In the genomic region with DNA sequence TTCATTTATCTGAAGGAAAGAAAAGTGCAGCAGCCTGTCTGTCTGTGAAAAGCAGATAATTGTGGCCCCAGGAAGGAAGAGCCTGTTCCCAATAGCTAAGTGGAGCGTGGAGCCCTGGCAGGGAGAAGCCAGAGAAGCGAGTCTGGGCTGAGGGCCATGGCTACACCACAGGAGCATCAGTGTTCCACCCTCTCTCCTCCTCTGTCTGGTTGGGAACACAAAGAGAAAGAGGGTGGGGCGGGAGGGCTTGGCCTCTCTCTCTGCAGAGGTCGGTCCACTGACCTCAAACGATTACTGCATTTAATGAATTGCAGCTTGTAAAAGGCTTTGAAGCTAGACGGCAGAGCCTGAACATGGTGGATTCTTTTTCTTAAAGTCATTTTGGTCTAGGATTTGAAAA, we compare ENCODE assay signal across 11 mouse cellular contexts.
DNase-seq lines count a peak whose midpoint lies in the region; ATAC-seq and TF ChIP-seq lines count a peak whose summit lies in the region.
"Had no signal": no experiment of that assay in that cellular context is flagged by ENCODE, and none has a peak within 500 bp of the region (broad histone marks: within the 10 kb centered on the region; RNA-seq: fewer than 3 reads in every experiment).

No protein-coding gene starts in this region.

- H3K27ac ChIP-seq in forebrain, postnatal 0 days (ENCODE audit: low read depth, low read length): no peak overlapping the region
- H3K27ac ChIP-seq in forebrain, embryonic 15.5 days (replicated peaks): no peak overlapping the region
- H3K27ac ChIP-seq in midbrain, postnatal 0 days (ENCODE audit: low read depth, low read length): no peak overlapping the region
- H3K27ac ChIP-seq in midbrain, embryonic 15.5 days: no peak overlapping the region
- H3K27ac ChIP-seq: hindbrain, embryonic 14.5 days; stomach, embryonic 15.5 days had no signal

- no peak overlapping the region for H3K4me3 ChIP-seq in forebrain, postnatal 0 days (ENCODE audit: low read depth, low read length)
- no peak overlapping the region for H3K4me3 ChIP-seq in forebrain, embryonic 15.5 days
- H3K4me3 ChIP-seq in midbrain, postnatal 0 days (ENCODE audit: low read depth, low read length): no peak overlapping the region
- H3K4me3 ChIP-seq in midbrain, embryonic 15.5 days: no peak overlapping the region
- H3K4me3 ChIP-seq: stomach, embryonic 15.5 days had no signal

- peak; percentile 36; the same call in 1 of the 2 replicates for ATAC-seq in forebrain, postnatal 0 days
- no peak for ATAC-seq in forebrain, embryonic 15.5 days (replicated peaks)
- no peak for ATAC-seq in midbrain, postnatal 0 days (ENCODE audit: low FRiP score)
- no peak for ATAC-seq in midbrain, embryonic 15.5 days (replicated peaks)
- no peak for ATAC-seq in monocyte, adult 5-6 weeks (replicated peaks; ENCODE audit: insufficient number of reproducible peaks, low FRiP score, low TSS enrichment, poor library complexity, severe bottlenecking)

- 28% methylated on average over 6 of the region's 6 CpGs for WGBS in forebrain, postnatal 0 days
- 32% methylated on average over 6 of the region's 6 CpGs for WGBS in forebrain, embryonic 15.5 days
- 29% methylated on average over 6 of the region's 6 CpGs for WGBS in midbrain, postnatal 0 days
- 15% methylated on average over 6 of the region's 6 CpGs for WGBS in midbrain, embryonic 15.5 days

- H3K27me3 ChIP-seq in forebrain, postnatal 0 days (ENCODE audit: insufficient read depth, low read length): no peaks in the 10 kb centered on the region
- no peaks in the 10 kb centered on the region for H3K27me3 ChIP-seq in forebrain, embryonic 15.5 days
- no peaks in the 10 kb centered on the region for H3K27me3 ChIP-seq in midbrain, postnatal 0 days (ENCODE audit: insufficient read depth, low read length)
- H3K27me3 ChIP-seq in midbrain, embryonic 15.5 days (replicated peaks): no peaks in the 10 kb centered on the region
- H3K27me3 ChIP-seq: stomach, embryonic 15.5 days had no signal

- H3K9me3 ChIP-seq in forebrain, postnatal 0 days (ENCODE audit: low read length): no peaks in the 10 kb centered on the region
- no peaks in the 10 kb centered on the region for H3K9me3 ChIP-seq in forebrain, embryonic 15.5 days
- no peaks in the 10 kb centered on the region for H3K9me3 ChIP-seq in midbrain, postnatal 0 days (ENCODE audit: low read length)
- no peaks in the 10 kb centered on the region for H3K9me3 ChIP-seq in midbrain, embryonic 15.5 days
- H3K9me3 ChIP-seq: stomach, embryonic 15.5 days had no signal

- TF ChIP-seq CTCF in forebrain, postnatal 0 days (IDR thresholded peaks at IDR 0.05; ENCODE audit: low read depth): no peak
- TF ChIP-seq CTCF in midbrain, postnatal 0 days (IDR thresholded peaks at IDR 0.05): no peak

- no peaks in the 10 kb centered on the region for H3K4me1 ChIP-seq in forebrain, postnatal 0 days (ENCODE audit: insufficient read depth)
- H3K4me1 ChIP-seq in forebrain, embryonic 15.5 days: no peaks in the 10 kb centered on the region; the same call in 1 of the 2 replicates
- H3K4me1 ChIP-seq in midbrain, postnatal 0 days (ENCODE audit: insufficient read depth, low read length): no peaks in the 10 kb centered on the region
- H3K4me1 ChIP-seq in midbrain, embryonic 15.5 days: no peaks in the 10 kb centered on the region
- H3K4me1 ChIP-seq: stomach, embryonic 15.5 days had no signal

- H3K4me2 ChIP-seq in forebrain, postnatal 0 days (ENCODE audit: low read depth): no peak overlapping the region
- H3K4me2 ChIP-seq in forebrain, embryonic 15.5 days (replicated peaks): no peak overlapping the region
- no peak overlapping the region for H3K4me2 ChIP-seq in midbrain, postnatal 0 days (ENCODE audit: low read depth, low read length, poor library complexity, severe bottlenecking)
- H3K4me2 ChIP-seq in midbrain, embryonic 15.5 days: no peak overlapping the region
- H3K4me2 ChIP-seq: hindbrain, embryonic 14.5 days; lung, embryonic 14.5 days; stomach, embryonic 15.5 days had no signal

- DNase-seq in forebrain, postnatal 0 days: no peak
- peak; percentile 45 for DNase-seq in midbrain, postnatal 0 days (ENCODE audit: low spot score)
- peak; percentile 66 for DNase-seq in embryo, embryonic 10.5 days (ENCODE audit: low spot score)
- peak; percentile 62 for DNase-seq in retina, embryonic 14.5 days (ENCODE audit: low spot score)
- DNase-seq in adrenal gland, adult 18-20 months (ENCODE audit: low spot score in 2 of 2): no peak
- DNase-seq: lung, embryonic 14.5 days had no signal

- H3K9ac ChIP-seq in forebrain, postnatal 0 days: no peak overlapping the region
- H3K9ac ChIP-seq in forebrain, embryonic 15.5 days (replicated peaks): no peak overlapping the region
- H3K9ac ChIP-seq in midbrain, postnatal 0 days (replicated peaks; ENCODE audit: low read length, poor library complexity, severe bottlenecking): no peak overlapping the region
- no peak overlapping the region for H3K9ac ChIP-seq in midbrain, embryonic 15.5 days
- H3K9ac ChIP-seq: hindbrain, embryonic 14.5 days; lung, embryonic 14.5 days; stomach, embryonic 15.5 days had no signal

- H3K36me3 ChIP-seq in forebrain, postnatal 0 days (ENCODE audit: insufficient read depth): no peaks in the 10 kb centered on the region
- H3K36me3 ChIP-seq in forebrain, embryonic 15.5 days: no peaks in the 10 kb centered on the region
- H3K36me3 ChIP-seq in midbrain, postnatal 0 days (ENCODE audit: insufficient read depth, low read length): no peaks in the 10 kb centered on the region
- H3K36me3 ChIP-seq in midbrain, embryonic 15.5 days (replicated peaks): no peaks in the 10 kb centered on the region
- H3K36me3 ChIP-seq: stomach, embryonic 15.5 days had no signal

Comparison
In these comparisons a context has a peak if more than half of its experiments do, and no peak if none do; other contexts are left out.
1. DNase-seq: peak in midbrain, postnatal 0 days (single experiment), embryo, embryonic 10.5 days (single experiment) and retina, embryonic 14.5 days (single experiment); none in forebrain, postnatal 0 days (single experiment) and adrenal gland, adult 18-20 months (0 of 2).